Mouse (Mus musculus): ENCODE data around the gene Grk6. TPM values are rescaled to one million over a fixed set of nuclear protein-coding genes. Genes with fewer than 3 reads are reported as not detected.

Grk6 gene
- polyA plus RNA-seq, 1 experiment from 2014 or later = 29.5 TPM

GRCm38 (mm10) chr13:55500575-55500974 lies 55.7 kb downstream of the Grk6 start:
- Histone ChIP-seq H3K9ac (ENCODE audit: low read depth, low read length) (no peak overlapping the region), H3K36me3 (ENCODE audit: insufficient read depth, low read length) (peaks cover 49% of the 10 kb centered on the region), H3K27ac (no peak overlapping the region), H3K27me3 (ENCODE audit: insufficient read depth, low read length) (no peaks in the 10 kb centered on the region), H3K9me3 (replicated peaks; ENCODE audit: low read length) (no peaks in the 10 kb centered on the region), H3K4me1 (replicated peaks; ENCODE audit: insufficient read depth, low read length) (no peaks in the 10 kb centered on the region), H3K4me3 (replicated peaks; ENCODE audit: low read depth, low read length) (no peak overlapping the region), H3K4me2 (ENCODE audit: low read length) (no peak overlapping the region)
- DNase-seq (ENCODE audit: low spot score) (no peak), ATAC-seq (replicated peaks; ENCODE audit: low FRiP score, low read depth) (no peak)
- no peak for TF ChIP-seq CTCF (IDR thresholded peaks at IDR 0.05; ENCODE audit: low read depth)
- 80% methylated on average over 10 of the region's 10 CpGs for WGBS

- Histone ChIP-seq H3K27me3 (ENCODE audit: insufficient read depth, low read length) (no peaks in the 10 kb centered on the region), H3K4me2 (ENCODE audit: low read length) (no peak overlapping the region), H3K4me3 (replicated peaks; ENCODE audit: low read depth, low read length) (no peak overlapping the region), H3K27ac (no peak overlapping the region), H3K9me3 (replicated peaks; ENCODE audit: low read length) (no peaks in the 10 kb centered on the region), H3K9ac (ENCODE audit: low read depth, low read length) (no peak overlapping the region), H3K36me3 (ENCODE audit: insufficient read depth, low read length) (peaks cover 67% of the 10 kb centered on the region), H3K4me1 (replicated peaks; ENCODE audit: insufficient read depth, low read length) (no peaks in the 10 kb centered on the region)
- DNase-seq (ENCODE audit: low spot score) (no peak), ATAC-seq (replicated peaks; ENCODE audit: low FRiP score, low read depth) (no peak)
- WGBS = 92% methylated on average over 8 of the region's 8 CpGs
- no peak for TF ChIP-seq CTCF (IDR thresholded peaks at IDR 0.05; ENCODE audit: low read depth)
Observed at GRCm38 (mm10) chr13:55502405-55502804, 57.5 kb downstream of the Grk6 start.

GRCm38 (mm10) chr13:55504390-55504789 lies 59.5 kb downstream of the Grk6 start:
- no peak for TF ChIP-seq CTCF (IDR thresholded peaks at IDR 0.05; ENCODE audit: low read depth)
- H3K4me2 ChIP-seq (ENCODE audit: low read length) = no peak overlapping the region
- ATAC-seq (replicated peaks; ENCODE audit: low FRiP score, low read depth) (no peak), DNase-seq (ENCODE audit: low spot score) (no peak)
- no peaks in the 10 kb centered on the region for H3K4me1 ChIP-seq (replicated peaks; ENCODE audit: insufficient read depth, low read length)
- no peaks in the 10 kb centered on the region for H3K27me3 ChIP-seq (ENCODE audit: insufficient read depth, low read length)
- H3K9ac ChIP-seq (ENCODE audit: low read depth, low read length) = no peak overlapping the region
- H3K9me3 ChIP-seq (replicated peaks; ENCODE audit: low read length) = no peaks in the 10 kb centered on the region
- 83% methylated on average over 5 of the region's 5 CpGs for WGBS
- H3K27ac ChIP-seq = no peak overlapping the region
- H3K4me3 ChIP-seq (replicated peaks; ENCODE audit: low read depth, low read length) = no peak overlapping the region
- peaks cover 69% of the 10 kb centered on the region for H3K36me3 ChIP-seq (ENCODE audit: insufficient read depth, low read length)

GRCm38 (mm10) chr13:55505810-55506209 lies 60.9 kb downstream of the Grk6 start:
- no peaks in the 10 kb centered on the region for H3K27me3 ChIP-seq (ENCODE audit: insufficient read depth, low read length)
- WGBS = 93% methylated on average over 9 of the region's 9 CpGs
- no peak overlapping the region for H3K4me2 ChIP-seq (ENCODE audit: low read length)
- peaks cover 5% of the 10 kb centered on the region; the same call in 1 of the 2 replicates for H3K4me1 ChIP-seq (replicated peaks; ENCODE audit: insufficient read depth, low read length)
- ATAC-seq (replicated peaks; ENCODE audit: low FRiP score, low read depth) (no peak), DNase-seq (ENCODE audit: low spot score) (no peak)
- H3K36me3 ChIP-seq (ENCODE audit: insufficient read depth, low read length) = peaks cover 62% of the 10 kb centered on the region
- no peaks in the 10 kb centered on the region for H3K9me3 ChIP-seq (replicated peaks; ENCODE audit: low read length)
- no peak overlapping the region for H3K9ac ChIP-seq (ENCODE audit: low read depth, low read length)
- TF ChIP-seq CTCF (IDR thresholded peaks at IDR 0.05; ENCODE audit: low read depth) = no peak
- no peak overlapping the region for H3K27ac ChIP-seq
- H3K4me3 ChIP-seq (replicated peaks; ENCODE audit: low read depth, low read length) = no peak overlapping the region

- Histone ChIP-seq H3K9ac (ENCODE audit: low read depth, low read length) (no peak overlapping the region), H3K27me3 (ENCODE audit: insufficient read depth, low read length) (no peaks in the 10 kb centered on the region), H3K27ac (no peak overlapping the region), H3K4me1 (replicated peaks; ENCODE audit: insufficient read depth, low read length) (peaks cover 14% of the 10 kb centered on the region; the same call in 1 of the 2 replicates), H3K4me3 (replicated peaks; ENCODE audit: low read depth, low read length) (no peak overlapping the region), H3K9me3 (replicated peaks; ENCODE audit: low read length) (no peaks in the 10 kb centered on the region), H3K36me3 (ENCODE audit: insufficient read depth, low read length) (peaks cover 62% of the 10 kb centered on the region), H3K4me2 (ENCODE audit: low read length) (no peak overlapping the region)
- 87% methylated on average over 10 of the region's 10 CpGs for WGBS
- ATAC-seq (replicated peaks; ENCODE audit: low FRiP score, low read depth) (no peak), DNase-seq (ENCODE audit: low spot score) (no peak)
- no peak for TF ChIP-seq CTCF (IDR thresholded peaks at IDR 0.05; ENCODE audit: low read depth)
Observed at GRCm38 (mm10) chr13:55506697-55507096, 61.8 kb downstream of the Grk6 start.

GRCm38 (mm10) chr13:55507877-55508276 lies 63.0 kb downstream of the Grk6 start:
- Histone ChIP-seq H3K36me3 (ENCODE audit: insufficient read depth, low read length) (peaks cover 54% of the 10 kb centered on the region), H3K4me1 (replicated peaks; ENCODE audit: insufficient read depth, low read length) (peaks cover 22% of the 10 kb centered on the region), H3K4me2 (ENCODE audit: low read length) (no peak overlapping the region), H3K9me3 (replicated peaks; ENCODE audit: low read length) (no peaks in the 10 kb centered on the region), H3K27me3 (ENCODE audit: insufficient read depth, low read length) (no peaks in the 10 kb centered on the region), H3K4me3 (replicated peaks; ENCODE audit: low read depth, low read length) (no peak overlapping the region), H3K27ac (no peak overlapping the region), H3K9ac (ENCODE audit: low read depth, low read length) (no peak overlapping the region)
- DNase-seq (ENCODE audit: low spot score) (no peak), ATAC-seq (replicated peaks; ENCODE audit: low FRiP score, low read depth) (no peak)
- TF ChIP-seq CTCF (IDR thresholded peaks at IDR 0.05; ENCODE audit: low read depth) = peak; percentile 32; the same call in 1 of the 2 replicates
- 70% methylated on average over 11 of the region's 11 CpGs for WGBS

- peaks cover 22% of the 10 kb centered on the region for H3K4me1 ChIP-seq (replicated peaks; ENCODE audit: insufficient read depth, low read length)
- no peak overlapping the region for H3K9ac ChIP-seq (ENCODE audit: low read depth, low read length)
- no peak overlapping the region for H3K4me2 ChIP-seq (ENCODE audit: low read length)
- DNase-seq (ENCODE audit: low spot score) (no peak), ATAC-seq (replicated peaks; ENCODE audit: low FRiP score, low read depth) (no peak)
- WGBS = 90% methylated on average over 10 of the region's 10 CpGs
- H3K4me3 ChIP-seq (replicated peaks; ENCODE audit: low read depth, low read length) = no peak overlapping the region
- no peaks in the 10 kb centered on the region for H3K27me3 ChIP-seq (ENCODE audit: insufficient read depth, low read length)
- no peaks in the 10 kb centered on the region for H3K9me3 ChIP-seq (replicated peaks; ENCODE audit: low read length)
- peaks cover 47% of the 10 kb centered on the region for H3K36me3 ChIP-seq (ENCODE audit: insufficient read depth, low read length)
- no peak overlapping the region for H3K27ac ChIP-seq
- TF ChIP-seq CTCF (IDR thresholded peaks at IDR 0.05; ENCODE audit: low read depth) = no peak
Observed at GRCm38 (mm10) chr13:55508531-55508930, 63.7 kb downstream of the Grk6 start.

All from kidney, postnatal 0 days (tissue).